Mouse (Mus musculus): ENCODE measurements around the gene Nr1h3. TPM values are rescaled to one million over a fixed set of nuclear protein-coding genes. Genes with fewer than 3 reads are reported as not detected.
"Not testable (repeated sequence)": the region's sequence is repeated elsewhere in the genome, so short reads cannot be mapped to it uniquely, and the experiment has no call there.

Nr1h3 gene
- 1.1 and 1.4 TPM in 2 replicates for polyA plus RNA-seq (2016; fragmentation: Nextera tagmentation; extraction: Ambion mirVana)

GRCm38 (mm10) chr2:91202222-91202971 lies at the start of gene Nr1h3, which contains the start of gene Acp2:
Gene Nr1h3 (minus strand): TSS chr2:91202834.
Gene Acp2 (plus strand): TSS chr2:91202885.
- Histone ChIP-seq H3K4me3 (peak within 1 kb of the TSS; percentile 70), H3K36me3 (replicated peaks) (peaks cover 32% of the 10 kb centered on the region), H3K4me1 (peaks cover 18% of the 10 kb centered on the region), H3K9me3 (no peaks in the 10 kb centered on the region), H3K27ac (replicated peaks) (peak within 1 kb of the TSS; percentile 92), H3K27me3 (replicated peaks; ENCODE audit: low read depth, poor library complexity, severe bottlenecking) (no peaks in the 10 kb centered on the region)
- 5% methylated on average over 28 of the region's 28 CpGs for WGBS
- peak; percentile 95 for DNase-seq (ENCODE audit: low spot score)

- no peak overlapping the region for H3K27ac ChIP-seq (replicated peaks)
- WGBS, result 79% methylated on average over 4 of the region's 4 CpGs
- peaks cover 40% of the 10 kb centered on the region for H3K4me1 ChIP-seq
- H3K9me3 ChIP-seq, result no peaks in the 10 kb centered on the region
- H3K27me3 ChIP-seq (replicated peaks; ENCODE audit: low read depth, poor library complexity, severe bottlenecking), result peaks cover 43% of the 10 kb centered on the region
- no peaks in the 10 kb centered on the region for H3K36me3 ChIP-seq (replicated peaks)
- H3K4me3 ChIP-seq, result no peak overlapping the region
- DNase-seq (ENCODE audit: low spot score), result no peak
Observed at GRCm38 (mm10) chr2:91252001-91252400, 49.4 kb upstream of the Nr1h3 start.

- Histone ChIP-seq H3K36me3 (replicated peaks) (no peaks in the 10 kb centered on the region), H3K27ac (replicated peaks) (no peak overlapping the region), H3K9me3 (no peaks in the 10 kb centered on the region), H3K27me3 (replicated peaks; ENCODE audit: low read depth, poor library complexity, severe bottlenecking) (peaks cover 11% of the 10 kb centered on the region), H3K4me3 (no peak overlapping the region), H3K4me1 (peaks cover 11% of the 10 kb centered on the region; the same call in 1 of the 2 replicates)
- 92% methylated on average over 4 of the region's 4 CpGs for WGBS
- DNase-seq (ENCODE audit: low spot score), result no peak
Observed at GRCm38 (mm10) chr2:91248366-91248765, 45.7 kb upstream of the Nr1h3 start.

- WGBS, result 79% methylated on average over 5 of the region's 5 CpGs
- no peak overlapping the region for H3K27ac ChIP-seq (replicated peaks)
- peaks cover 6% of the 10 kb centered on the region; the same call in 1 of the 2 replicates for H3K4me1 ChIP-seq
- H3K4me3 ChIP-seq, result no peak overlapping the region
- no peaks in the 10 kb centered on the region for H3K27me3 ChIP-seq (replicated peaks; ENCODE audit: low read depth, poor library complexity, severe bottlenecking)
- DNase-seq (ENCODE audit: low spot score), result no peak
- no peaks in the 10 kb centered on the region for H3K36me3 ChIP-seq (replicated peaks)
- H3K9me3 ChIP-seq, result no peaks in the 10 kb centered on the region
Observed at GRCm38 (mm10) chr2:91244557-91245228, 42.1 kb upstream of the Nr1h3 start.

GRCm38 (mm10) chr2:91243416-91243815 lies 40.8 kb upstream of the Nr1h3 start:
- Histone ChIP-seq H3K4me3 (no peak overlapping the region), H3K4me1 (peaks cover 6% of the 10 kb centered on the region; the same call in 1 of the 2 replicates), H3K36me3 (replicated peaks) (no peaks in the 10 kb centered on the region), H3K27ac (replicated peaks) (peak overlapping the region; percentile 48), H3K9me3 (no peaks in the 10 kb centered on the region), H3K27me3 (replicated peaks; ENCODE audit: low read depth, poor library complexity, severe bottlenecking) (no peaks in the 10 kb centered on the region)
- DNase-seq (ENCODE audit: low spot score), result no peak
- 65% methylated on average over 3 of the region's 3 CpGs for WGBS

- DNase-seq (ENCODE audit: low spot score), result no peak
- no peak overlapping the region for H3K27ac ChIP-seq (replicated peaks)
- no peaks in the 10 kb centered on the region for H3K9me3 ChIP-seq
- no peak overlapping the region for H3K4me3 ChIP-seq
- no peaks in the 10 kb centered on the region for H3K27me3 ChIP-seq (replicated peaks; ENCODE audit: low read depth, poor library complexity, severe bottlenecking)
- no peaks in the 10 kb centered on the region for H3K36me3 ChIP-seq (replicated peaks)
- peaks cover 9% of the 10 kb centered on the region for H3K4me1 ChIP-seq
- WGBS, result 72% methylated on average over 5 of the region's 5 CpGs
Observed at GRCm38 (mm10) chr2:91242547-91242946, 39.9 kb upstream of the Nr1h3 start.

GRCm38 (mm10) chr2:91237511-91238080 lies 35.0 kb upstream of the Nr1h3 start:
- 25% methylated on average over 4 of the region's 4 CpGs for WGBS
- Histone ChIP-seq H3K4me1 (peaks cover 10% of the 10 kb centered on the region), H3K27ac (replicated peaks) (peak overlapping the region; percentile 89), H3K4me3 (peak overlapping the region; percentile 67)
- not testable (repeated sequence) for H3K27me3 ChIP-seq (replicated peaks; ENCODE audit: low read depth, poor library complexity, severe bottlenecking); DNase-seq (ENCODE audit: low spot score); H3K36me3 ChIP-seq (replicated peaks); H3K9me3 ChIP-seq

GRCm38 (mm10) chr2:91236601-91237510 lies 34.2 kb upstream of the Nr1h3 start, which contains the start of gene Ddb2:
Gene Ddb2 (minus strand): TSS chr2:91236982.
- H3K9me3 ChIP-seq, result no peaks in the 10 kb centered on the region
- DNase-seq (ENCODE audit: low spot score), result peak; percentile 99
- under 1% methylated on average over 48 of the region's 48 CpGs for WGBS

GRCm38 (mm10) chr2:91229735-91230134 lies 27.1 kb upstream of the Nr1h3 start:
- H3K9me3 ChIP-seq, result no peaks in the 10 kb centered on the region
- H3K27ac ChIP-seq (replicated peaks), result no peak overlapping the region
- H3K36me3 ChIP-seq (replicated peaks), result 0 out of 2 replicates have a peak, but pooled peaks cover 7% of the 10 kb centered on the region
- DNase-seq (ENCODE audit: low spot score), result no peak
- WGBS, result 76% methylated on average over 2 of the region's 2 CpGs
- H3K27me3 ChIP-seq (replicated peaks; ENCODE audit: low read depth, poor library complexity, severe bottlenecking), result no peaks in the 10 kb centered on the region
- no peaks in the 10 kb centered on the region for H3K4me1 ChIP-seq
- no peak overlapping the region for H3K4me3 ChIP-seq

More at GRCm38 (mm10) chr2:91236601-91237510, 34.2 kb upstream of the Nr1h3 start, which contains the start of gene Ddb2:
- Histone ChIP-seq H3K4me1 (peaks cover 10% of the 10 kb centered on the region), H3K27ac (replicated peaks) (peak within 1 kb of the TSS; percentile 89), H3K4me3 (peak within 1 kb of the TSS; percentile 67), H3K27me3 (replicated peaks; ENCODE audit: low read depth, poor library complexity, severe bottlenecking) (no peaks in the 10 kb centered on the region), H3K36me3 (replicated peaks) (0 out of 2 replicates have a peak, but pooled peaks cover 7% of the 10 kb centered on the region)

- DNase-seq (ENCODE audit: low spot score), result no peak
- no peak overlapping the region for H3K4me3 ChIP-seq
- 0 out of 2 replicates have a peak, but pooled peaks cover 2% of the 10 kb centered on the region for H3K36me3 ChIP-seq (replicated peaks)
- no peaks in the 10 kb centered on the region for H3K9me3 ChIP-seq
- no peaks in the 10 kb centered on the region for H3K4me1 ChIP-seq
- no peak overlapping the region for H3K27ac ChIP-seq (replicated peaks)
- H3K27me3 ChIP-seq (replicated peaks; ENCODE audit: low read depth, poor library complexity, severe bottlenecking), result no peaks in the 10 kb centered on the region
- WGBS, result 87% methylated on average over 2 of the region's 2 CpGs
Observed at GRCm38 (mm10) chr2:91223614-91224013, 21.0 kb upstream of the Nr1h3 start.

GRCm38 (mm10) chr2:91220501-91220900 lies 17.9 kb upstream of the Nr1h3 start:
- Histone ChIP-seq H3K9me3 (no peaks in the 10 kb centered on the region), H3K36me3 (replicated peaks) (peaks cover 19% of the 10 kb centered on the region), H3K27ac (replicated peaks) (no peak overlapping the region), H3K27me3 (replicated peaks; ENCODE audit: low read depth, poor library complexity, severe bottlenecking) (no peaks in the 10 kb centered on the region), H3K4me3 (no peak overlapping the region), H3K4me1 (no peaks in the 10 kb centered on the region)
- 95% methylated on average over 3 of the region's 3 CpGs for WGBS
- no peak for DNase-seq (ENCODE audit: low spot score)

GRCm38 (mm10) chr2:91217032-91217431 lies 14.4 kb upstream of the Nr1h3 start:
- no peak overlapping the region for H3K27ac ChIP-seq (replicated peaks)
- H3K4me1 ChIP-seq, result no peaks in the 10 kb centered on the region
- no peak overlapping the region for H3K4me3 ChIP-seq
- peaks cover 52% of the 10 kb centered on the region for H3K36me3 ChIP-seq (replicated peaks)
- DNase-seq (ENCODE audit: low spot score), result no peak
- H3K9me3 ChIP-seq, result no peaks in the 10 kb centered on the region
- no peaks in the 10 kb centered on the region for H3K27me3 ChIP-seq (replicated peaks; ENCODE audit: low read depth, poor library complexity, severe bottlenecking)
- WGBS, result 75% methylated on average over 4 of the region's 4 CpGs

Measured in embryonic facial prominence, embryonic 10.5 days (tissue).